Mouse (Mus musculus) CH12.LX (cell line): ENCODE results near the gene Sema6d. TPM values are rescaled to one million over a fixed set of nuclear protein-coding genes. Genes with fewer than 3 reads are reported as not detected.

Experiments
- DNase-seq: peaks from one replicate; pipeline ENCODE4 v3.0.0-alpha.2; 2013; ENCODE audit errors: extremely low read depth
- H3K27ac ChIP-seq: 2 replicates; pipeline ENCODE4 v1.5.1; 2012; ENCODE audit warnings: low read depth, mild to moderate bottlenecking, control low read depth, moderate library complexity; ENCODE audit not compliant: insufficient read depth
- H3K27me3 ChIP-seq: replicated peaks from 2 replicates; pipeline ENCODE3; 2012; ENCODE audit warnings: inconsistent platforms
- H3K36me3 ChIP-seq, 2 experiments: replicated peaks in 1 of 2; 2 replicates each; pipeline versions ENCODE3 to v1.6.1; 2012; ENCODE audit warnings: inconsistent platforms in 1 of 2, low read length in 1 of 2, mild to moderate bottlenecking in 1 of 2, mixed read lengths in 1 of 2, moderate library complexity in 1 of 2; ENCODE audit not compliant: control insufficient read depth in 1 of 2, insufficient read depth in 1 of 2
- H3K4me1 ChIP-seq, 2 experiments: 2 replicates each; pipeline ENCODE4 v1.6.1; 2012; ENCODE audit warnings: inconsistent platforms in 1 of 2, moderate library complexity in 1 of 2; ENCODE audit not compliant: insufficient read depth in 2 of 2, control insufficient read depth in 1 of 2
- H3K4me2 ChIP-seq: 2 replicates; pipeline ENCODE4 v1.6.1; 2012; ENCODE audit warnings: low read depth, mild to moderate bottlenecking, control low read depth; ENCODE audit not compliant: poor library complexity, insufficient read depth, severe bottlenecking
- H3K4me3 ChIP-seq, 3 experiments: fragments of 150-350 bp in 1 of 3; sonication (generic) in 1 of 3; replicated peaks in 1 of 3; 2 replicates each; pipeline versions ENCODE3 to v1.5.1; 2011 to 2012; ENCODE audit warnings: low read depth in 2 of 3, low read length in 2 of 3, mild to moderate bottlenecking in 2 of 3, moderate library complexity in 2 of 3, control low read depth in 1 of 3, improper control_type of control experiment in 1 of 3, inconsistent platforms in 1 of 3, mixed read lengths in 1 of 3; ENCODE audit not compliant: poor library complexity in 1 of 3
- H3K79me2 ChIP-seq: replicated peaks from 2 replicates; pipeline ENCODE4 v1.6.1; 2012; ENCODE audit warnings: mild to moderate bottlenecking, moderate library complexity; ENCODE audit not compliant: control insufficient read depth, poor library complexity, insufficient read depth, severe bottlenecking; ENCODE audit errors: extremely low read depth
- H3K9ac ChIP-seq: 2 replicates; pipeline ENCODE4 v1.6.1; 2012; ENCODE audit warnings: low read depth, mild to moderate bottlenecking, control low read depth, moderate library complexity; ENCODE audit not compliant: insufficient read depth
- H3K9me3 ChIP-seq: replicated peaks from 2 replicates; pipeline ENCODE3; 2012; ENCODE audit warnings: low read length, inconsistent platforms, mixed read lengths
- CHD2 ChIP-seq: IDR thresholded peaks from 2 replicates; pipeline ENCODE4 v1.6.1; 2011; ENCODE audit warnings: low read length, improper control_type of control experiment
- ELF1 ChIP-seq: IDR thresholded peaks from 2 replicates; pipeline ENCODE4 v1.6.1; 2014; ENCODE audit warnings: low read depth, mild to moderate bottlenecking, inconsistent platforms, low read length, improper control_type of control experiment
- ETS1 ChIP-seq: conservative IDR thresholded peaks from 2 replicates; pipeline ENCODE4 v1.6.1; 2012; ENCODE audit warnings: low read depth, mild to moderate bottlenecking, inconsistent platforms, low read length, improper control_type of control experiment, moderate library complexity
- GABPA ChIP-seq: IDR thresholded peaks from 2 replicates; pipeline ENCODE4 v1.6.1; 2012; ENCODE audit warnings: low read depth, low read length, improper control_type of control experiment, inconsistent platforms; ENCODE audit not compliant: insufficient replicate concordance
- JUND ChIP-seq: conservative IDR thresholded peaks from 2 replicates; pipeline ENCODE4 v1.6.1; 2011; ENCODE audit warnings: low read depth, low read length, improper control_type of control experiment
- MAX ChIP-seq: IDR thresholded peaks from 2 replicates; pipeline ENCODE4 v1.6.1; 2011; ENCODE audit warnings: low read length, improper control_type of control experiment
- MAZ ChIP-seq: IDR thresholded peaks from 2 replicates; pipeline ENCODE4 v1.6.1; 2012; ENCODE audit warnings: low read depth, mild to moderate bottlenecking, inconsistent platforms, low read length, improper control_type of control experiment, moderate library complexity
- MXI1 ChIP-seq: IDR thresholded peaks from 2 replicates; pipeline ENCODE4 v1.6.1; 2011; ENCODE audit warnings: mild to moderate bottlenecking, low read depth, low read length, improper control_type of control experiment
- NELFE ChIP-seq: IDR thresholded peaks from 2 replicates; pipeline ENCODE4 v1.6.1; 2011; ENCODE audit warnings: low read depth, low read length, improper control_type of control experiment
- TBP ChIP-seq: conservative IDR thresholded peaks from 2 replicates; pipeline ENCODE4 v1.6.1; 2011; ENCODE audit warnings: low read depth, low read length, improper control_type of control experiment
- TCF12 ChIP-seq: IDR thresholded peaks from 2 replicates; pipeline ENCODE4 v1.6.1; 2014; ENCODE audit warnings: low read depth, mild to moderate bottlenecking, inconsistent platforms, low read length, improper control_type of control experiment
- USF1 ChIP-seq: IDR thresholded peaks from 2 replicates; pipeline ENCODE4 v1.6.1; 2014; ENCODE audit warnings: low read depth, mild to moderate bottlenecking, inconsistent platforms, low read length, improper control_type of control experiment
- USF2 ChIP-seq: conservative IDR thresholded peaks from 2 replicates; pipeline ENCODE4 v1.6.1; 2011; ENCODE audit warnings: low read depth, low read length, improper control_type of control experiment
- ZC3H11A ChIP-seq: IDR thresholded peaks from 2 replicates; pipeline ENCODE4 v1.6.1; 2012; ENCODE audit warnings: low read depth, mild to moderate bottlenecking, inconsistent platforms, low read length, improper control_type of control experiment
- ZMIZ1 ChIP-seq: IDR thresholded peaks from 2 replicates; pipeline ENCODE4 v1.6.1; 2012; ENCODE audit warnings: low read depth, mild to moderate bottlenecking, inconsistent platforms, low read length, improper control_type of control experiment
- ZNF384 ChIP-seq: IDR thresholded peaks from 2 replicates; pipeline ENCODE4 v1.6.1; 2012; ENCODE audit warnings: low read depth, low read length, improper control_type of control experiment, inconsistent platforms
- dilution Hi-C: fragments of 300-500 bp; cut with MboI; formaldehyde crosslinking; loops from 2 replicates; pipeline ENCODE4 v1.14.3; 2020; ENCODE audit warnings: low sequenced_read_pairs; ENCODE audit not compliant: extremely low pct_unique_long_range_greater_than_20kb, extremely low pct_ligation_motif_present
- in situ Hi-C: fragments of 300-500 bp; cut with MboI; formaldehyde crosslinking; loops from 3 replicates; pipeline ENCODE4 v1.14.3; 2019; ENCODE audit warnings: low sequenced_read_pairs, low pct_ligation_motif_present, low pct_unique_long_range_greater_than_20kb, mixed read lengths
- polyA plus RNA-seq: library from polyadenylated mRNA; unstranded; fragments of >175 nt; gene quantifications from 2 replicates; pipeline ENCODE4 v1.2.1, GENCODE M21; 2012; ENCODE audit warnings: low read depth; ENCODE audit not compliant: insufficient read length
- total RNA-seq, 2 experiments: library from RNA; depleted of rRNA; stranded (reverse); fragments of 300-350 nt in 1 of 2; fragments of >200 nt in 1 of 2; gene quantifications; 2 replicates each; pipeline ENCODE4 v1.2.3; 2012 to 2014

Sema6d gene
- total and polyA plus RNA-seq, 3 experiments = not detected

GRCm38 (mm10) chr2:124664191-124664590 is 574.4 kb downstream of the Sema6d start:
- H3K4me3 ChIP-seq = no peak overlapping the region
- no peak for DNase-seq
- H3K9me3 ChIP-seq = peaks cover 72% of the 10 kb centered on the region
- no peaks in the 10 kb centered on the region for H3K79me2 ChIP-seq
- in situ Hi-C loops (no loop called here), dilution Hi-C loops (no loop called here)
- no peak overlapping the region for H3K4me2 ChIP-seq
- TF ChIP-seq JUND (no peak), ZC3H11A (no peak), TBP (no peak), ELF1 (no peak), MXI1 (no peak), ZMIZ1 (no peak), USF2 (no peak), USF1 (no peak), ZNF384 (no peak), TCF12 (no peak), CHD2 (no peak), NELFE (no peak), ETS1 (no peak), MAZ (no peak)
- no peak overlapping the region for H3K27ac ChIP-seq
- H3K9ac ChIP-seq = no peak overlapping the region
- no peaks in the 10 kb centered on the region for H3K4me1 ChIP-seq
- H3K27me3 ChIP-seq = no peaks in the 10 kb centered on the region
- H3K36me3 ChIP-seq = no peaks in the 10 kb centered on the region

GRCm38 (mm10) chr2:124668431-124668830 is 578.7 kb downstream of the Sema6d start:
- in situ Hi-C loops (no loop called here), dilution Hi-C loops (no loop called here)
- no peaks in the 10 kb centered on the region for H3K27me3 ChIP-seq
- TF ChIP-seq TBP = no peak
- no peak for DNase-seq
- no peak overlapping the region for H3K27ac ChIP-seq
- no peak overlapping the region for H3K4me3 ChIP-seq
- H3K36me3 ChIP-seq = no peaks in the 10 kb centered on the region
- H3K9me3 ChIP-seq = peaks cover 65% of the 10 kb centered on the region
- H3K4me1 ChIP-seq = no peaks in the 10 kb centered on the region
- H3K79me2 ChIP-seq = no peaks in the 10 kb centered on the region
- H3K9ac ChIP-seq = no peak overlapping the region
- H3K4me2 ChIP-seq = no peak overlapping the region

GRCm38 (mm10) chr2:124673117-124673516 is 583.3 kb downstream of the Sema6d start:
- H3K79me2 ChIP-seq = no peaks in the 10 kb centered on the region
- dilution Hi-C loops (no loop called here), in situ Hi-C loops (no loop called here)
- H3K4me3 ChIP-seq = no peak overlapping the region
- H3K9ac ChIP-seq = no peak overlapping the region
- H3K27ac ChIP-seq = no peak overlapping the region
- TF ChIP-seq GABPA (no peak), MAX (no peak), JUND (no peak), ZNF384 (no peak)
- no peaks in the 10 kb centered on the region for H3K4me1 ChIP-seq
- H3K4me2 ChIP-seq = no peak overlapping the region
- H3K27me3 ChIP-seq = no peaks in the 10 kb centered on the region
- no peak for DNase-seq
- H3K9me3 ChIP-seq = peaks cover 58% of the 10 kb centered on the region
- H3K36me3 ChIP-seq = no peaks in the 10 kb centered on the region
